Mouse (Mus musculus): ENCODE measurements around the gene Ankar. TPM values are rescaled to one million over a fixed set of nuclear protein-coding genes. Genes with fewer than 3 reads are reported as not detected.

Gene Ankar
- total RNA-seq, 1 experiment from 2014 or later = not detected

Other genes starting within 250 kb of the Ankar start
- 0.78 and 1.7 TPM in 2 replicates for gene March4, start 163.6 kb downstream of the Ankar start, total RNA-seq (2021)
- 33.7 and 37.4 TPM in 2 replicates for gene Smarcal1, start 117.3 kb downstream of the Ankar start, total RNA-seq (2021)
- 892 and 1,080 TPM in 2 replicates for gene Rpl37a, start 10.7 kb upstream of the Ankar start, total RNA-seq (2021)
- gene Igfbp2, start 123.9 kb upstream of the Ankar start, total RNA-seq (2021) = 9.1 and 58.4 TPM in 2 replicates
- gene Igfbp5, start 174.3 kb upstream of the Ankar start, total RNA-seq (2021) = 68.1 and 74.3 TPM in 2 replicates